Mouse (Mus musculus) C2C12 (cell line): Measurements from ENCODE around the gene Eef1akmt3. TPM values are rescaled to one million over a fixed set of nuclear protein-coding genes. Genes with fewer than 3 reads are reported as not detected.
A peak's percentile ranks its signal among the peaks of the same experiment; 100 is the strongest.

Experiments
- H3K27me3 ChIP-seq: one replicate; pipeline ENCODE4 v1.6.1; 2011; ENCODE audit not compliant: control insufficient read depth, insufficient read depth, insufficient read length
- H3K36me3 ChIP-seq: one replicate; pipeline ENCODE4 v1.6.1; 2011; ENCODE audit not compliant: control insufficient read depth, insufficient read depth
- H3K4me3 ChIP-seq: one replicate; pipeline ENCODE4 v1.5.1; 2011; ENCODE audit warnings: mild to moderate bottlenecking, control low read depth; ENCODE audit not compliant: poor library complexity, insufficient read depth, severe bottlenecking
- H3K79me2 ChIP-seq: one replicate; pipeline ENCODE4 v1.6.1; 2011; ENCODE audit not compliant: control insufficient read depth, insufficient read depth
- H3K79me3 ChIP-seq: one replicate; pipeline ENCODE4 v1.6.1; 2011; ENCODE audit warnings: low read depth, control low read depth
- H3ac ChIP-seq: one replicate; pipeline ENCODE3; 2011; ENCODE audit warnings: low read depth; ENCODE audit not compliant: control insufficient read depth, insufficient read length
- CEBPB ChIP-seq: IDR thresholded peaks from one replicate; pipeline ENCODE4 v1.6.1; 2011; ENCODE audit warnings: low read depth, mild to moderate bottlenecking, control low read depth, moderate library complexity
- CTCF ChIP-seq: IDR thresholded peaks from one replicate; pipeline ENCODE4 v1.5.1; 2011; ENCODE audit not compliant: control insufficient read depth, insufficient read depth, insufficient read length
- FOSL1 ChIP-seq: IDR thresholded peaks from one replicate; pipeline ENCODE4 v1.8.0; 2011; ENCODE audit warnings: mild to moderate bottlenecking, low read length; ENCODE audit not compliant: poor library complexity, insufficient read depth, severe bottlenecking
- MAX ChIP-seq: IDR thresholded peaks from one replicate; pipeline ENCODE4 v1.6.1; 2011; ENCODE audit warnings: mild to moderate bottlenecking, control low read depth
- MYOD1 ChIP-seq: IDR thresholded peaks from one replicate; pipeline ENCODE4 v1.6.1; 2011; ENCODE audit warnings: low read depth; ENCODE audit not compliant: control insufficient read depth, insufficient read length
- MYOG ChIP-seq: IDR thresholded peaks from one replicate; pipeline ENCODE4 v1.6.1; 2011; ENCODE audit not compliant: control insufficient read depth, insufficient read length; ENCODE audit errors: extremely low read depth
- USF1 ChIP-seq: IDR thresholded peaks from one replicate; pipeline ENCODE4 v1.6.1; 2011; ENCODE audit warnings: low read depth, mild to moderate bottlenecking, control low read depth, moderate library complexity
- polyA plus RNA-seq: library from polyadenylated mRNA; unstranded; fragments of >200 nt; fragmentation: generic; extraction: Trizol; gene quantifications from one replicate; pipeline ENCODE4 v1.2.1, GENCODE M21; 2012; ENCODE audit warnings: missing spikeins

Gene Eef1akmt3
- polyA plus RNA-seq, 1 experiment: 0.22 TPM

DNA sequence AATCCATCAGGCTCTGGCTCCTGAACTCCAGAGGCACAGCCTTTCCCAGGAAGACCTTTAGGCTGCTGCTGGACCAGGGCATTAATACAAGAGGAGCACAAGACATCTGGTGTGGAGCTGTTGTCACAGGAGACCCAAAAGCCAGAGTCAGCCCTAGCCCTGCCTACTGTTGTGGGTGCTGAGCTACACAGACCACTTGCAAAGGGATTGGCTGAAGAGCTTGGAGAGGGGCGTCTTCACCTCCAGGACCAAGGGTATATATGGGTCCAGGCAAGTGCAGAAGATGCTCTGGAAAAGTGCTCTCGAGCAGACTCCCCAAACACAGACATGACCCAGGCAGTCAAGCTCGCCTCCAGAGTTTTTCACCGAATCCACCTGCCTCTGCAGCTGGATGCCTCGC, 6.6 kb upstream of the Eef1akmt3 start, which contains the start of gene Cyp27b1:
TSS of gene Cyp27b1 (plus strand) at position 297 of the 400 bp plus-strand sequence.
- H3K27me3 ChIP-seq: peaks cover 17% of the 10 kb centered on the region
- H3K36me3 ChIP-seq: peaks cover 27% of the 10 kb centered on the region
- peaks cover 2% of the 10 kb centered on the region for H3K79me3 ChIP-seq
- no peak for TF ChIP-seq FOSL1
- no peak for TF ChIP-seq MYOD1
- TF ChIP-seq MYOG: no peak
- no peak for TF ChIP-seq CTCF
- TF ChIP-seq USF1: no peak
- TF ChIP-seq MAX: no peak
- TF ChIP-seq CEBPB: no peak
- no peak within 1 kb of the TSS for H3ac ChIP-seq
- no peak within 1 kb of the TSS for H3K4me3 ChIP-seq
- H3K79me2 ChIP-seq: peaks cover 11% of the 10 kb centered on the region

GRCm38 (mm10) chr10:127043187-127043586, 1.9 kb upstream of the Eef1akmt3 start:
- peaks cover 27% of the 10 kb centered on the region for H3K36me3 ChIP-seq
- peaks cover 2% of the 10 kb centered on the region for H3K79me3 ChIP-seq
- H3K4me3 ChIP-seq: peak overlapping the region; percentile 71
- no peaks in the 10 kb centered on the region for H3K27me3 ChIP-seq
- peaks cover 21% of the 10 kb centered on the region for H3K79me2 ChIP-seq
- H3ac ChIP-seq: peak overlapping the region; percentile 8
- TF ChIP-seq MYOD1 (no peak), CTCF (no peak), FOSL1 (no peak), MAX (no peak), USF1 (no peak), MYOG (no peak), CEBPB (no peak)

- Histone ChIP-seq H3K27me3 (no peaks in the 10 kb centered on the region), H3K79me2 (peaks cover 21% of the 10 kb centered on the region), H3K79me3 (peaks cover 2% of the 10 kb centered on the region), H3ac (peak overlapping the region; percentile 40), H3K4me3 (peak overlapping the region; percentile 71), H3K36me3 (peaks cover 27% of the 10 kb centered on the region)
- no peak for TF ChIP-seq FOSL1
- TF ChIP-seq USF1: no peak
- TF ChIP-seq MYOG: no peak
- TF ChIP-seq MAX: no peak
- TF ChIP-seq CEBPB: no peak
- no peak for TF ChIP-seq CTCF
- no peak for TF ChIP-seq MYOD1
These were observed 1.3 kb upstream of the Eef1akmt3 start for GRCm38 (mm10) chr10:127042468-127043115.

GRCm38 (mm10) chr10:127041774-127042338, 543 bp upstream of the Eef1akmt3 start:
- Histone ChIP-seq H3K27me3 (no peaks in the 10 kb centered on the region), H3K4me3 (peak overlapping the region; percentile 71), H3ac (peak overlapping the region; percentile 100), H3K36me3 (peaks cover 27% of the 10 kb centered on the region), H3K79me3 (peaks cover 2% of the 10 kb centered on the region), H3K79me2 (peaks cover 21% of the 10 kb centered on the region)
- TF ChIP-seq MAX (peak; percentile 98), FOSL1 (no peak), CEBPB (no peak), USF1 (no peak), MYOG (no peak), CTCF (no peak)

GRCm38 (mm10) chr10:127040569-127041214, 621 bp downstream of the Eef1akmt3 start:
- Histone ChIP-seq H3K27me3 (no peaks in the 10 kb centered on the region), H3K79me3 (peaks cover 2% of the 10 kb centered on the region), H3K79me2 (peaks cover 21% of the 10 kb centered on the region), H3ac (peak overlapping the region; percentile 65), H3K4me3 (peak overlapping the region; percentile 71), H3K36me3 (peaks cover 23% of the 10 kb centered on the region)
- TF ChIP-seq MYOD1 (no peak), FOSL1 (no peak), CEBPB (no peak), CTCF (no peak), MYOG (no peak), MAX (no peak), USF1 (no peak)

- Histone ChIP-seq H3K79me2 (peaks cover 7% of the 10 kb centered on the region), H3K79me3 (no peaks in the 10 kb centered on the region), H3K27me3 (no peaks in the 10 kb centered on the region), H3ac (no peak overlapping the region), H3K4me3 (no peak overlapping the region), H3K36me3 (no peaks in the 10 kb centered on the region)
- TF ChIP-seq MYOG (no peak), FOSL1 (no peak), CEBPB (no peak), USF1 (no peak), MAX (no peak), MYOD1 (no peak), CTCF (no peak)
These were observed 3.7 kb downstream of the Eef1akmt3 start for GRCm38 (mm10) chr10:127037641-127038040.
